Mouse (Mus musculus): Measurements from ENCODE around the gene Igsf3. TPM values are rescaled to one million over a fixed set of nuclear protein-coding genes. Genes with fewer than 3 reads are reported as not detected.
"Not testable (repeated sequence)": the region's sequence is repeated elsewhere in the genome, so short reads cannot be mapped to it uniquely, and the experiment has no call there.

The Igsf3 gene
- total RNA-seq, 1 experiment from 2014 or later = 3.6 TPM

- ATAC-seq (replicated peaks; ENCODE audit: low read depth, poor library complexity, severe bottlenecking) = no peak
Measured at GRCm38 (mm10) chr3:101398877-101399276, 22.0 kb downstream of the Igsf3 start.

- no peak for ATAC-seq (replicated peaks; ENCODE audit: low read depth, poor library complexity, severe bottlenecking)
Measured at GRCm38 (mm10) chr3:101401501-101401900, 24.6 kb downstream of the Igsf3 start.

- no peak for ATAC-seq (replicated peaks; ENCODE audit: low read depth, poor library complexity, severe bottlenecking)
Measured at GRCm38 (mm10) chr3:101404620-101405415, 27.9 kb downstream of the Igsf3 start.

- ATAC-seq (replicated peaks; ENCODE audit: low read depth, poor library complexity, severe bottlenecking) = no peak
Measured at GRCm38 (mm10) chr3:101405495-101405894, 28.6 kb downstream of the Igsf3 start.

- no peak for ATAC-seq (replicated peaks; ENCODE audit: low read depth, poor library complexity, severe bottlenecking)
Measured at GRCm38 (mm10) chr3:101406097-101406496, 29.2 kb downstream of the Igsf3 start.

- ATAC-seq (replicated peaks; ENCODE audit: low read depth, poor library complexity, severe bottlenecking) = peak; percentile 33; the same call in 1 of the 2 replicates
Measured at GRCm38 (mm10) chr3:101407568-101407967, 30.7 kb downstream of the Igsf3 start.

GRCm38 (mm10) chr3:101408953-101409750 is 32.3 kb downstream of the Igsf3 start:
- no peak for ATAC-seq (replicated peaks; ENCODE audit: low read depth, poor library complexity, severe bottlenecking)

- no peak for ATAC-seq (replicated peaks; ENCODE audit: low read depth, poor library complexity, severe bottlenecking)
Measured at GRCm38 (mm10) chr3:101410202-101410601, 33.3 kb downstream of the Igsf3 start.

- ATAC-seq (replicated peaks; ENCODE audit: low read depth, poor library complexity, severe bottlenecking) = no peak
Measured at GRCm38 (mm10) chr3:101410745-101411144, 33.9 kb downstream of the Igsf3 start.

- ATAC-seq (replicated peaks; ENCODE audit: low read depth, poor library complexity, severe bottlenecking) = no peak
Measured at GRCm38 (mm10) chr3:101411626-101412025, 34.7 kb downstream of the Igsf3 start.

GRCm38 (mm10) chr3:101412115-101412514 is 35.2 kb downstream of the Igsf3 start:
- ATAC-seq (replicated peaks; ENCODE audit: low read depth, poor library complexity, severe bottlenecking) = no peak

GRCm38 (mm10) chr3:101413013-101413412 is 36.1 kb downstream of the Igsf3 start:
- not testable (repeated sequence) for ATAC-seq (replicated peaks; ENCODE audit: low read depth, poor library complexity, severe bottlenecking)

- ATAC-seq (replicated peaks; ENCODE audit: low read depth, poor library complexity, severe bottlenecking) = peak; percentile 50
Measured at GRCm38 (mm10) chr3:101418740-101419652, 42.1 kb downstream of the Igsf3 start.

GRCm38 (mm10) chr3:101419653-101419994 is 42.7 kb downstream of the Igsf3 start:
- peak; percentile 49 for ATAC-seq (replicated peaks; ENCODE audit: low read depth, poor library complexity, severe bottlenecking)

- no peak for ATAC-seq (replicated peaks; ENCODE audit: low read depth, poor library complexity, severe bottlenecking)
Measured at GRCm38 (mm10) chr3:101423188-101423587, 46.3 kb downstream of the Igsf3 start.

- no peak for ATAC-seq (replicated peaks; ENCODE audit: low read depth, poor library complexity, severe bottlenecking)
Measured at GRCm38 (mm10) chr3:101424295-101424885, 47.5 kb downstream of the Igsf3 start.

- peak; percentile 63 for ATAC-seq (replicated peaks; ENCODE audit: low read depth, poor library complexity, severe bottlenecking)
Measured at GRCm38 (mm10) chr3:101429982-101430754, 53.3 kb downstream of the Igsf3 start.

- peak; percentile 43; the same call in 1 of the 2 replicates for ATAC-seq (replicated peaks; ENCODE audit: low read depth, poor library complexity, severe bottlenecking)
Measured at GRCm38 (mm10) chr3:101430755-101431115, 53.9 kb downstream of the Igsf3 start.

GRCm38 (mm10) chr3:101435672-101436071 is 58.8 kb downstream of the Igsf3 start:
- ATAC-seq (replicated peaks; ENCODE audit: low read depth, poor library complexity, severe bottlenecking) = no peak
